Mouse (Mus musculus) embryonic fibroblast, embryonic 13.5 days (primary cell): ENCODE measurements at regions not wholly inside any gene's neighbourhood (a gene's known extent, or its start where the extent isn't known, plus 50 kb on each side); places are given as distances from the start of the nearest gene placed in this dataset.

Experiments used
- H3K27ac ChIP-seq: 2 replicates; pipeline ENCODE4 v1.5.1; 2012; ENCODE audit warnings: low read length, control low read depth, inconsistent platforms; ENCODE audit not compliant: insufficient read depth
- H3K4me1 ChIP-seq: 2 replicates; pipeline ENCODE4 v1.6.1; 2011; ENCODE audit warnings: low read length; ENCODE audit not compliant: control insufficient read depth, insufficient read depth
- H3K4me3 ChIP-seq: 2 replicates; pipeline ENCODE4 v1.5.1; 2011; ENCODE audit warnings: mild to moderate bottlenecking, control low read depth, low read length; ENCODE audit not compliant: insufficient read depth
- CTCF ChIP-seq: IDR thresholded peaks from 2 replicates; pipeline ENCODE4 v1.5.1; 2011; ENCODE audit warnings: mild to moderate bottlenecking, control low read depth, low read length, moderate library complexity, borderline replicate concordance; ENCODE audit not compliant: insufficient read depth
- POLR2A ChIP-seq: IDR thresholded peaks from 2 replicates; pipeline ENCODE4 v1.6.1; 2011; ENCODE audit warnings: low read depth, mild to moderate bottlenecking, control low read depth, low read length, moderate library complexity

DNA sequence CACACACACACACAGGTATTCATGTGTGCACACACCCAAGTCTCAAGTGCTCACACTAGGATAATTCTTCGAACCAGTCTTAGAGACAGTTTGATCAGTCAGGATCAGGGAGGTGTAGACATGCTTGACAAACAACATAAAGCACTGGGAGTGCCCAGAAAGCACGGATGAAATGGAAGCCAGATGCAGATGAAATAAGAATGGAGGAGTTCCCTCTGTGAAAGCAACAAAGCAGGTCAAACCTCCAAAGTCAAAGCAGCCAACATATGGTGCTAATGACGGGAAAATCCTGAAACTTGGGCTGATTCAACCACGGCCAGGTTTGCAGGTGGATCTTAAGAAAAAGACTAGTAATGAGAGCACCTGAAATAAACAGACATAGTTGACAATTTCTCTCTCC is 544.0 kb upstream of the Mpdz start:
- Histone ChIP-seq H3K4me1 (no peaks in the 10 kb centered on the region), H3K4me3 (no peak overlapping the region), H3K27ac (no peak overlapping the region)
- TF ChIP-seq POLR2A (no peak), CTCF (no peak)

GRCm38 (mm10) chr4:81981811-81982210 is 539.2 kb upstream of the Mpdz start:
- H3K4me3 ChIP-seq, result no peak overlapping the region
- peaks cover 2% of the 10 kb centered on the region; the same call in 1 of the 2 replicates for H3K4me1 ChIP-seq
- TF ChIP-seq CTCF, result no peak
- no peak for TF ChIP-seq POLR2A
- H3K27ac ChIP-seq, result no peak overlapping the region

GRCm38 (mm10) chr4:81970472-81970871 is 527.9 kb upstream of the Mpdz start:
- Histone ChIP-seq H3K4me3 (no peak overlapping the region), H3K27ac (no peak overlapping the region), H3K4me1 (peaks cover 4% of the 10 kb centered on the region; the same call in 1 of the 2 replicates)
- TF ChIP-seq POLR2A (no peak), CTCF (no peak)

GRCm38 (mm10) chr4:81969621-81970115 is 527.1 kb upstream of the Mpdz start:
- Histone ChIP-seq H3K4me3 (no peak overlapping the region), H3K27ac (no peak overlapping the region), H3K4me1 (peaks cover 4% of the 10 kb centered on the region; the same call in 1 of the 2 replicates)
- TF ChIP-seq CTCF, result no peak
- no peak for TF ChIP-seq POLR2A

GRCm38 (mm10) chr4:81966054-81966623 is 523.5 kb upstream of the Mpdz start:
- TF ChIP-seq POLR2A, result no peak
- no peak for TF ChIP-seq CTCF
- Histone ChIP-seq H3K4me1 (peaks cover 4% of the 10 kb centered on the region; the same call in 1 of the 2 replicates), H3K4me3 (no peak overlapping the region), H3K27ac (no peak overlapping the region)

DNA sequence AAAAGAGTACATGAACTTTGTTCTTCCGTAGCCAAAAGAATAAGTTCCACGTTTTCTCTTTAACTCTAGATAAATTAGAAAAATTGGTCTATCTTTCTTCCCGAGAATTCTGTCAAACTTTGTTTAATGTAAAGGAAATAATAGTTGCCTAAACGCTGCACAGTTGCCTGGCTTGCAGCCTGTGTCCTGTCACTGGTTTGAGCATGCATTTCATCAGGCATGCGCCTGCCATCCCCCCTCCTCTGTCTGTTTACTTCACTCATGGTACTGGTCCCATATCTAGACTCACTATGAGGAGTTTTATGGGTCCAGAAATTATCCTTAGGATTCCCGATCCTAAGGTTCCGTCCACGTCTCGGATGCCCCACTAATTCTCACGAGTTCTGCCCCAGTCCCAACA is 520.5 kb upstream of the Mpdz start:
- no peak overlapping the region for H3K4me3 ChIP-seq
- TF ChIP-seq POLR2A (no peak), CTCF (no peak)
- no peaks in the 10 kb centered on the region for H3K4me1 ChIP-seq
- no peak overlapping the region for H3K27ac ChIP-seq

DNA sequence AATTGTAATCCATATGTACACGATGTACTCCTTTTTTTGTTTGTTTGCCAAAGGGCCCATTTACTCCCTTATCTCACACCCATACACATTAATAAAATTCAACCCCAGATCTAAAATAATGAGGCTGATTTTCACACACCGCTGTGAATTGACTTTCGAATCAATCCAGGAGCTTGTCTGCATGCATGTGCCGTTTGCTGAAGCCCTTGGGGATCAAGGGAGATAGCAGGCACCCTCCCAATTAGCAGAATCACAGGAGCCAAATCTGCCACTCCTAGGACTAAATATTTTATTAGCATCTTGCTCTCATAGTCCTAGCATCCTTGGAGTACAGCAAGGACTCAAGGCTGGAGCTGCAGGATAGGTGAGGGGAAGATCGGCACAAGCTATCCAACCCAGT is 520.0 kb upstream of the Mpdz start:
- no peak for TF ChIP-seq POLR2A
- no peak for TF ChIP-seq CTCF
- H3K4me3 ChIP-seq, result no peak overlapping the region
- no peak overlapping the region for H3K27ac ChIP-seq
- no peaks in the 10 kb centered on the region for H3K4me1 ChIP-seq

GRCm38 (mm10) chr4:81960552-81961534 is 518.2 kb upstream of the Mpdz start:
- TF ChIP-seq CTCF, result no peak
- TF ChIP-seq POLR2A, result no peak
- H3K27ac ChIP-seq, result no peak overlapping the region
- H3K4me1 ChIP-seq, result no peaks in the 10 kb centered on the region

GRCm38 (mm10) chr4:81956926-81957694 is 514.5 kb upstream of the Mpdz start:
- no peaks in the 10 kb centered on the region for H3K4me1 ChIP-seq
- H3K27ac ChIP-seq, result no peak overlapping the region
- TF ChIP-seq CTCF, result no peak
- no peak for TF ChIP-seq POLR2A

More at GRCm38 (mm10) chr4:81960552-81961534, 518.2 kb upstream of the Mpdz start:
- no peak overlapping the region for H3K4me3 ChIP-seq

More at GRCm38 (mm10) chr4:81956926-81957694, 514.5 kb upstream of the Mpdz start:
- H3K4me3 ChIP-seq, result no peak overlapping the region
